Mouse (Mus musculus) CH12.LX (cell line): ENCODE data around the gene Cxcl9. TPM values are rescaled to one million over a fixed set of nuclear protein-coding genes. Genes with fewer than 3 reads are reported as not detected.

ENCODE experiments used
- DNase-seq: peaks from one replicate; pipeline ENCODE4 v3.0.0-alpha.2; 2013; ENCODE audit errors: extremely low read depth
- H3K27ac ChIP-seq: 2 replicates; pipeline ENCODE4 v1.5.1; 2012; ENCODE audit warnings: low read depth, mild to moderate bottlenecking, control low read depth, moderate library complexity; ENCODE audit not compliant: insufficient read depth
- H3K27me3 ChIP-seq: replicated peaks from 2 replicates; pipeline ENCODE3; 2012; ENCODE audit warnings: inconsistent platforms
- H3K36me3 ChIP-seq, 2 experiments: replicated peaks in 1 of 2; 2 replicates each; pipeline versions ENCODE3 to v1.6.1; 2012; ENCODE audit warnings: inconsistent platforms in 1 of 2, low read length in 1 of 2, mild to moderate bottlenecking in 1 of 2, mixed read lengths in 1 of 2, moderate library complexity in 1 of 2; ENCODE audit not compliant: control insufficient read depth in 1 of 2, insufficient read depth in 1 of 2
- H3K4me1 ChIP-seq, 2 experiments: 2 replicates each; pipeline ENCODE4 v1.6.1; 2012; ENCODE audit warnings: inconsistent platforms in 1 of 2, moderate library complexity in 1 of 2; ENCODE audit not compliant: insufficient read depth in 2 of 2, control insufficient read depth in 1 of 2
- H3K4me2 ChIP-seq: 2 replicates; pipeline ENCODE4 v1.6.1; 2012; ENCODE audit warnings: low read depth, mild to moderate bottlenecking, control low read depth; ENCODE audit not compliant: poor library complexity, insufficient read depth, severe bottlenecking
- H3K4me3 ChIP-seq, 3 experiments: fragments of 150-350 bp in 1 of 3; sonication (generic) in 1 of 3; replicated peaks in 1 of 3; 2 replicates each; pipeline versions ENCODE3 to v1.5.1; 2011 to 2012; ENCODE audit warnings: low read depth in 2 of 3, low read length in 2 of 3, mild to moderate bottlenecking in 2 of 3, moderate library complexity in 2 of 3, control low read depth in 1 of 3, improper control_type of control experiment in 1 of 3, inconsistent platforms in 1 of 3, mixed read lengths in 1 of 3; ENCODE audit not compliant: poor library complexity in 1 of 3
- H3K79me2 ChIP-seq: replicated peaks from 2 replicates; pipeline ENCODE4 v1.6.1; 2012; ENCODE audit warnings: mild to moderate bottlenecking, moderate library complexity; ENCODE audit not compliant: control insufficient read depth, poor library complexity, insufficient read depth, severe bottlenecking; ENCODE audit errors: extremely low read depth
- H3K9ac ChIP-seq: 2 replicates; pipeline ENCODE4 v1.6.1; 2012; ENCODE audit warnings: low read depth, mild to moderate bottlenecking, control low read depth, moderate library complexity; ENCODE audit not compliant: insufficient read depth
- H3K9me3 ChIP-seq: replicated peaks from 2 replicates; pipeline ENCODE3; 2012; ENCODE audit warnings: low read length, inconsistent platforms, mixed read lengths
- CHD1 ChIP-seq: IDR thresholded peaks from 2 replicates; pipeline ENCODE4 v1.6.1; 2012; ENCODE audit warnings: low read depth, low read length, improper control_type of control experiment, inconsistent platforms
- CTCF ChIP-seq, 2 experiments: IDR thresholded peaks in 1 of 2; conservative IDR thresholded peaks in 1 of 2; 2 replicates each; pipeline ENCODE4 v1.5.1; 2011 to 2012; ENCODE audit warnings: low read depth in 2 of 2, low read length in 2 of 2, improper control_type of control experiment in 1 of 2, inconsistent platforms in 1 of 2, mild to moderate bottlenecking in 1 of 2, moderate library complexity in 1 of 2
- EP300 ChIP-seq: IDR thresholded peaks from 2 replicates; pipeline ENCODE4 v1.6.1; 2011; ENCODE audit warnings: low read length, improper control_type of control experiment
- ETS1 ChIP-seq: conservative IDR thresholded peaks from 2 replicates; pipeline ENCODE4 v1.6.1; 2012; ENCODE audit warnings: low read depth, mild to moderate bottlenecking, inconsistent platforms, low read length, improper control_type of control experiment, moderate library complexity
- GABPA ChIP-seq: IDR thresholded peaks from 2 replicates; pipeline ENCODE4 v1.6.1; 2012; ENCODE audit warnings: low read depth, low read length, improper control_type of control experiment, inconsistent platforms; ENCODE audit not compliant: insufficient replicate concordance
- HCFC1 ChIP-seq: IDR thresholded peaks from 2 replicates; pipeline ENCODE4 v1.6.1; 2012; ENCODE audit warnings: low read depth, mild to moderate bottlenecking, inconsistent platforms, low read length, improper control_type of control experiment
- JUN ChIP-seq: IDR thresholded peaks from 2 replicates; pipeline ENCODE4 v1.6.1; 2011; ENCODE audit warnings: low read depth, mild to moderate bottlenecking, low read length, improper control_type of control experiment, moderate library complexity; ENCODE audit not compliant: insufficient read depth
- JUND ChIP-seq: conservative IDR thresholded peaks from 2 replicates; pipeline ENCODE4 v1.6.1; 2011; ENCODE audit warnings: low read depth, low read length, improper control_type of control experiment
- KAT2A ChIP-seq: IDR thresholded peaks from 2 replicates; pipeline ENCODE4 v1.6.1; 2012; ENCODE audit warnings: low read length, improper control_type of control experiment, inconsistent platforms; ENCODE audit not compliant: insufficient replicate concordance
- MAX ChIP-seq: IDR thresholded peaks from 2 replicates; pipeline ENCODE4 v1.6.1; 2011; ENCODE audit warnings: low read length, improper control_type of control experiment
- MAZ ChIP-seq: IDR thresholded peaks from 2 replicates; pipeline ENCODE4 v1.6.1; 2012; ENCODE audit warnings: low read depth, mild to moderate bottlenecking, inconsistent platforms, low read length, improper control_type of control experiment, moderate library complexity
- MEF2A ChIP-seq: IDR thresholded peaks from 2 replicates; pipeline ENCODE4 v1.6.1; 2014; ENCODE audit warnings: low read depth, mild to moderate bottlenecking, inconsistent platforms, low read length, improper control_type of control experiment, borderline replicate concordance
- MXI1 ChIP-seq: IDR thresholded peaks from 2 replicates; pipeline ENCODE4 v1.6.1; 2011; ENCODE audit warnings: mild to moderate bottlenecking, low read depth, low read length, improper control_type of control experiment
- MYC ChIP-seq: IDR thresholded peaks from 2 replicates; pipeline ENCODE4 v1.6.1; 2011; ENCODE audit warnings: low read depth, mild to moderate bottlenecking, improper control_type of control experiment, low read length
- NELFE ChIP-seq: IDR thresholded peaks from 2 replicates; pipeline ENCODE4 v1.6.1; 2011; ENCODE audit warnings: low read depth, low read length, improper control_type of control experiment
- NRF1 ChIP-seq: IDR thresholded peaks from 2 replicates; pipeline ENCODE4 v1.6.1; 2014; ENCODE audit warnings: low read depth, mild to moderate bottlenecking, inconsistent platforms, low read length, improper control_type of control experiment, moderate library complexity
- RAD21 ChIP-seq: IDR thresholded peaks from 2 replicates; pipeline ENCODE4 v1.6.1; 2011; ENCODE audit warnings: low read depth, mild to moderate bottlenecking, low read length, improper control_type of control experiment, moderate library complexity
- RCOR1 ChIP-seq: conservative IDR thresholded peaks from 2 replicates; pipeline ENCODE4 v1.6.1; 2012; ENCODE audit warnings: low read depth, mild to moderate bottlenecking, inconsistent platforms, low read length, improper control_type of control experiment
- SMC3 ChIP-seq: IDR thresholded peaks from 2 replicates; pipeline ENCODE4 v1.6.1; 2011; ENCODE audit warnings: low read depth, low read length, improper control_type of control experiment
- TCF12 ChIP-seq: IDR thresholded peaks from 2 replicates; pipeline ENCODE4 v1.6.1; 2014; ENCODE audit warnings: low read depth, mild to moderate bottlenecking, inconsistent platforms, low read length, improper control_type of control experiment
- ZKSCAN1 ChIP-seq: IDR thresholded peaks from 2 replicates; pipeline ENCODE4 v1.6.1; 2012; ENCODE audit warnings: low read depth, inconsistent platforms, low read length, improper control_type of control experiment, borderline replicate concordance
- ZMIZ1 ChIP-seq: IDR thresholded peaks from 2 replicates; pipeline ENCODE4 v1.6.1; 2012; ENCODE audit warnings: low read depth, mild to moderate bottlenecking, inconsistent platforms, low read length, improper control_type of control experiment
- dilution Hi-C: fragments of 300-500 bp; cut with MboI; formaldehyde crosslinking; loops from 2 replicates; pipeline ENCODE4 v1.14.3; 2020; ENCODE audit warnings: low sequenced_read_pairs; ENCODE audit not compliant: extremely low pct_unique_long_range_greater_than_20kb, extremely low pct_ligation_motif_present
- in situ Hi-C: fragments of 300-500 bp; cut with MboI; formaldehyde crosslinking; loops from 3 replicates; pipeline ENCODE4 v1.14.3; 2019; ENCODE audit warnings: low sequenced_read_pairs, low pct_ligation_motif_present, low pct_unique_long_range_greater_than_20kb, mixed read lengths
- polyA plus RNA-seq: library from polyadenylated mRNA; unstranded; fragments of >175 nt; gene quantifications from 2 replicates; pipeline ENCODE4 v1.2.1, GENCODE M21; 2012; ENCODE audit warnings: low read depth; ENCODE audit not compliant: insufficient read length
- total RNA-seq, 2 experiments: library from RNA; depleted of rRNA; stranded (reverse); fragments of 300-350 nt in 1 of 2; fragments of >200 nt in 1 of 2; gene quantifications; 2 replicates each; pipeline ENCODE4 v1.2.3; 2012 to 2014

The Cxcl9 gene
- total and polyA plus RNA-seq, 3 experiments, result not detected

GRCm38 (mm10) chr5:92345006-92345405 lies 17.1 kb upstream of the Cxcl9 start:
- no peaks in the 10 kb centered on the region for H3K9me3 ChIP-seq
- dilution Hi-C loops, result no loop called here
- DNase-seq, result no peak
- peaks cover 17 to 39% of the 10 kb centered on the region in 2 experiments for H3K4me1 ChIP-seq
- no peak overlapping the region for H3K27ac ChIP-seq
- TF ChIP-seq CHD1 (no peak), JUN (no peak), KAT2A (no peak), SMC3 (no peak), EP300 (no peak)
- H3K4me2 ChIP-seq, result no peak overlapping the region
- no peak overlapping the region for H3K9ac ChIP-seq
- H3K79me2 ChIP-seq, result no peaks in the 10 kb centered on the region
- in situ Hi-C loops, result no loop called here
- no peak overlapping the region for H3K4me3 ChIP-seq
- peaks cover 0 to 10% of the 10 kb centered on the region in 2 experiments for H3K36me3 ChIP-seq
- H3K27me3 ChIP-seq, result no peaks in the 10 kb centered on the region

GRCm38 (mm10) chr5:92340606-92341005 lies 12.7 kb upstream of the Cxcl9 start:
- no peak overlapping the region for H3K27ac ChIP-seq
- TF ChIP-seq RAD21 (no peak), MXI1 (no peak), CTCF (conservative IDR thresholded peaks at IDR 0.05 in 1 of 2, IDR thresholded peaks at IDR 0.05 in 1 of 2; ENCODE audit: low read depth in 2 of 2, low read length in 2 of 2) (no peak), TCF12 (no peak), MYC (no peak), RCOR1 (no peak), ZMIZ1 (no peak), ETS1 (no peak), GABPA (no peak), HCFC1 (no peak), MAZ (no peak), SMC3 (no peak), NELFE (no peak), NRF1 (no peak), JUND (no peak), ZKSCAN1 (no peak), KAT2A (no peak), MAX (no peak), MEF2A (no peak)
- no peaks in the 10 kb centered on the region for H3K79me2 ChIP-seq
- dilution Hi-C loops, result no loop called here
- H3K9me3 ChIP-seq, result no peaks in the 10 kb centered on the region
- H3K9ac ChIP-seq, result no peak overlapping the region
- H3K36me3 ChIP-seq, result no peaks in the 10 kb centered on the region
- H3K4me1 ChIP-seq, result peaks cover 3 to 6% of the 10 kb centered on the region in 2 experiments; a peak in 2 of 4 replicates
- H3K4me3 ChIP-seq, result no peak overlapping the region
- no peak overlapping the region for H3K4me2 ChIP-seq
- DNase-seq, result no peak
- no peaks in the 10 kb centered on the region for H3K27me3 ChIP-seq
- in situ Hi-C loops, result no loop called here
